12 mouse cellular contexts compared by ENCODE assay signal in the genomic region with DNA sequence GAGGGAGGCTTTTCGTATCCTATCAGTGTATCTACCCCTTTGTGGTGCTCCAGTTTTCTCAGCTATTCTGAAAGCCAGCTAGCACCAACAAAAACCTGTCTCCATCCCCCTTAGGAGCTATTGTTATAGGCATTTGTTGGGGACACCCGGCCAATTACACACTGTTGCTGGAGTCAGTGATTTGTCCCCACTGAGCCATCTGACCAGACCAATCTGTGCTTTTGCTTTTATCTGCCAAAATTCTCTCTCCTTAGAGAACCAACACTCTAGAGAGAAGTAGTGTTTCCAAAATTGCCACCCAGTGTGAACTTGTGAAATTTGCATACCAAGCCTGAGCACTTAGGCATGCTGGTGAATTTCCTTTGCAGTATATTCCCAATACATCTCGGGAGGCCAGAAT. TPM values are rescaled to one million over a fixed set of nuclear protein-coding genes. Genes with fewer than 3 reads are reported as not detected.
"Had no signal": no experiment of that assay in that cellular context is flagged by ENCODE, and none has a peak within 500 bp of the region (broad histone marks: within the 10 kb centered on the region; RNA-seq: fewer than 3 reads in every experiment).

No protein-coding gene starts in this region.

- DNase-seq: kidney, postnatal 25 days; liver; liver, embryonic 13.5 days; liver, postnatal 0 days; lung, postnatal 14 days; retina, postnatal 1 day; right cerebral cortex, postnatal 4 days; thymus, postnatal 14 days had no signal

- ATAC-seq: liver, postnatal 0 days; midbrain, embryonic 15.5 days had no signal

RNA-seq across cellular contexts. Expression of a gene that starts 11.6 kb away (rescaled TPM):
- total RNA-seq: layer of hippocampus, postnatal 25 days; left cerebral cortex, adult 2 months; left cerebral cortex, postnatal 25 days had no signal

RNA-seq across cellular contexts. Expression of a gene that starts 31.8 kb away (rescaled TPM):
- total RNA-seq: layer of hippocampus, postnatal 25 days; left cerebral cortex, adult 2 months; left cerebral cortex, postnatal 25 days had no signal
